Mouse (Mus musculus) effector memory CD4-positive, alpha-beta T cell, adult 7 months (primary cell): ENCODE results near the gene Scgb2b17. TPM values are rescaled to one million over a fixed set of nuclear protein-coding genes. Genes with fewer than 3 reads are reported as not detected.

Source experiments
- polyA plus RNA-seq: library from polyadenylated mRNA; unstranded; fragments of 100-300 nt; shearing (Covaris generic); gene quantifications from one replicate; pipeline ENCODE4 v1.2.1, GENCODE M21; 2017

The Scgb2b17 gene
- polyA plus RNA-seq = not detected

GRCm38 (mm10) chr7:33056461-33056860 is at the start of gene Scgb2b17:
Scgb2b17 (minus strand) TSS chr7:33056561.

GRCm38 (mm10) chr7:33063149-33063548 is 6.8 kb upstream of the Scgb2b17 start, which contains the start of gene Scgb1b17:
Scgb1b17 (plus strand) TSS chr7:33063449.

Other genes starting within 250 kb of the Scgb2b17 start
- not detected for gene Scgb2b15, start 226.9 kb downstream of the Scgb2b17 start, polyA plus RNA-seq
- gene Scgb1b15, start 220.0 kb downstream of the Scgb2b17 start, polyA plus RNA-seq = not detected
- not detected for gene Scgb1b17, start 6.9 kb upstream of the Scgb2b17 start, polyA plus RNA-seq
- gene Scgb2b18, start 117.3 kb upstream of the Scgb2b17 start, polyA plus RNA-seq = not detected
- not detected for gene Scgb1b18, start 129.0 kb upstream of the Scgb2b17 start, polyA plus RNA-seq
- not detected for gene Scgb2b19, start 223.8 kb upstream of the Scgb2b17 start, polyA plus RNA-seq
- gene Scgb1b19, start 230.7 kb upstream of the Scgb2b17 start, polyA plus RNA-seq = not detected